Mouse (Mus musculus) adrenal gland, postnatal 0 days (tissue): ENCODE results near the gene 4930524B15Rik. TPM values are rescaled to one million over a fixed set of nuclear protein-coding genes. Genes with fewer than 3 reads are reported as not detected.

Experiments
- polyA plus RNA-seq: library from polyadenylated mRNA; unstranded; fragments of >200 nt; fragmentation: Nextera tagmentation; extraction: Ambion mirVana; gene quantifications from 2 replicates; pipeline ENCODE4 v1.2.1, GENCODE M21; 2015

Gene 4930524B15Rik
- polyA plus RNA-seq: not detected in 2 replicates

GRCm38 (mm10) chr11:31965256-31966134 lies at the start of gene 4930524B15Rik:
4930524B15Rik (plus strand) TSS chr11:31965592.

GRCm38 (mm10) chr11:32000281-32000680 lies 34.9 kb downstream of the 4930524B15Rik start, which contains the start of gene Nsg2:
Nsg2 (plus strand) TSS chr11:32000463.

Other genes starting within 250 kb of the 4930524B15Rik start
- 4.4 and 5.7 TPM in 2 replicates for gene Cpeb4, start 93.4 kb upstream of the 4930524B15Rik start, polyA plus RNA-seq
- 31.5 and 58.5 TPM in 2 replicates for gene Nsg2, start 34.9 kb downstream of the 4930524B15Rik start, polyA plus RNA-seq
- 0.25 and 0.32 TPM in 2 replicates for gene Il9r, start 234.7 kb downstream of the 4930524B15Rik start, polyA plus RNA-seq
- 54.3 and 85.1 TPM in 2 replicates for gene Snrnp25, start 239.8 kb downstream of the 4930524B15Rik start, polyA plus RNA-seq